Mouse (Mus musculus): ENCODE measurements at regions not wholly inside any gene's neighbourhood (a gene's known extent, or its start where the extent isn't known, plus 50 kb on each side); places are given as distances from the start of the nearest gene placed in this dataset.

- Histone ChIP-seq H3K27me3 (peaks cover 6% of the 10 kb centered on the region; the same call in 1 of the 2 replicates), H3K27ac (no peak overlapping the region), H3K36me3 (replicated peaks) (no peaks in the 10 kb centered on the region), H3K9me3 (no peaks in the 10 kb centered on the region), H3K4me3 (replicated peaks) (no peak overlapping the region), H3K4me2 (no peak overlapping the region), H3K4me1 (peaks cover 21% of the 10 kb centered on the region), H3K9ac (no peak overlapping the region)
- ATAC-seq (ENCODE audit: low FRiP score), result no peak
- 85% methylated on average over 10 of the region's 10 CpGs for WGBS
Measured at GRCm38 (mm10) chr13:54285968-54286367, 85.2 kb upstream of the Cplx2 start.

GRCm38 (mm10) chr13:54286616-54287015, 84.5 kb upstream of the Cplx2 start:
- no peaks in the 10 kb centered on the region for H3K9me3 ChIP-seq
- peaks cover 17% of the 10 kb centered on the region for H3K4me1 ChIP-seq
- no peak overlapping the region for H3K27ac ChIP-seq
- H3K36me3 ChIP-seq (replicated peaks), result no peaks in the 10 kb centered on the region
- 86% methylated on average over 11 of the region's 11 CpGs for WGBS
- H3K4me2 ChIP-seq, result no peak overlapping the region
- 0 out of 2 replicates have a peak, but pooled peaks cover 2% of the 10 kb centered on the region for H3K27me3 ChIP-seq
- no peak overlapping the region for H3K9ac ChIP-seq
- no peak for ATAC-seq (ENCODE audit: low FRiP score)
- H3K4me3 ChIP-seq (replicated peaks), result no peak overlapping the region

DNA sequence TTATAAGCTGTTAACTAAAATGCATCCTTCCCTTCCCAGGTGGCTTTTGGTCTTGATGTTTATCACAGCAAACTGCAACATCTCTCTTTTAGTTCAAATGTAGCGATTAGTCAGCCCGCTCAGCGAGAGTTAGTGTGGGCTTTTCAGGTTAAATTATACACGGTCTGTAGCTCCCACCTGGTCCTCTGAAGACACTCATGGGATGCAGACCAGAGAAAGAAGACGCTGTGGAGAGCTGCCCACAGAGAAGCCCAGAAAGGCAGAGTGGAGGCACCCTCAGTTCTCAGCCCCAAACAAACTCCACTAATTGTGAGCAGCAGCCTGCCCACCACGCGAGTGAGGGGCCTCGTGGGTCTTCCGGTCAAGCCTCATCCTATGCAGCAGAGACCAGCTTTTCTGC, 81.1 kb upstream of the Cplx2 start:
- no peak overlapping the region for H3K4me2 ChIP-seq
- H3K4me1 ChIP-seq, result no peaks in the 10 kb centered on the region
- H3K27me3 ChIP-seq, result 0 out of 2 replicates have a peak, but pooled peaks cover 2% of the 10 kb centered on the region
- no peak overlapping the region for H3K9ac ChIP-seq
- H3K9me3 ChIP-seq, result no peaks in the 10 kb centered on the region
- H3K36me3 ChIP-seq (replicated peaks), result no peaks in the 10 kb centered on the region
- no peak overlapping the region for H3K4me3 ChIP-seq (replicated peaks)
- WGBS, result 84% methylated on average over 9 of the region's 9 CpGs
- no peak for ATAC-seq (ENCODE audit: low FRiP score)
- no peak overlapping the region for H3K27ac ChIP-seq

GRCm38 (mm10) chr13:54292394-54292793, 78.8 kb upstream of the Cplx2 start:
- H3K4me1 ChIP-seq, result peaks cover 4% of the 10 kb centered on the region; the same call in 1 of the 2 replicates
- H3K4me3 ChIP-seq (replicated peaks), result no peak overlapping the region
- H3K9me3 ChIP-seq, result no peaks in the 10 kb centered on the region
- H3K27me3 ChIP-seq, result 0 out of 2 replicates have a peak, but pooled peaks cover 2% of the 10 kb centered on the region
- no peaks in the 10 kb centered on the region for H3K36me3 ChIP-seq (replicated peaks)
- no peak for ATAC-seq (ENCODE audit: low FRiP score)
- 85% methylated on average over 6 of the region's 6 CpGs for WGBS
- no peak overlapping the region for H3K4me2 ChIP-seq
- H3K9ac ChIP-seq, result no peak overlapping the region
- no peak overlapping the region for H3K27ac ChIP-seq

GRCm38 (mm10) chr13:54293006-54293405, 78.1 kb upstream of the Cplx2 start:
- WGBS, result 84% methylated on average over 3 of the region's 3 CpGs
- Histone ChIP-seq H3K9ac (no peak overlapping the region), H3K4me2 (no peak overlapping the region), H3K9me3 (no peaks in the 10 kb centered on the region), H3K27ac (no peak overlapping the region), H3K36me3 (replicated peaks) (no peaks in the 10 kb centered on the region), H3K4me1 (peaks cover 4% of the 10 kb centered on the region; the same call in 1 of the 2 replicates), H3K4me3 (replicated peaks) (no peak overlapping the region), H3K27me3 (0 out of 2 replicates have a peak, but pooled peaks cover 2% of the 10 kb centered on the region)
- ATAC-seq (ENCODE audit: low FRiP score), result no peak

DNA sequence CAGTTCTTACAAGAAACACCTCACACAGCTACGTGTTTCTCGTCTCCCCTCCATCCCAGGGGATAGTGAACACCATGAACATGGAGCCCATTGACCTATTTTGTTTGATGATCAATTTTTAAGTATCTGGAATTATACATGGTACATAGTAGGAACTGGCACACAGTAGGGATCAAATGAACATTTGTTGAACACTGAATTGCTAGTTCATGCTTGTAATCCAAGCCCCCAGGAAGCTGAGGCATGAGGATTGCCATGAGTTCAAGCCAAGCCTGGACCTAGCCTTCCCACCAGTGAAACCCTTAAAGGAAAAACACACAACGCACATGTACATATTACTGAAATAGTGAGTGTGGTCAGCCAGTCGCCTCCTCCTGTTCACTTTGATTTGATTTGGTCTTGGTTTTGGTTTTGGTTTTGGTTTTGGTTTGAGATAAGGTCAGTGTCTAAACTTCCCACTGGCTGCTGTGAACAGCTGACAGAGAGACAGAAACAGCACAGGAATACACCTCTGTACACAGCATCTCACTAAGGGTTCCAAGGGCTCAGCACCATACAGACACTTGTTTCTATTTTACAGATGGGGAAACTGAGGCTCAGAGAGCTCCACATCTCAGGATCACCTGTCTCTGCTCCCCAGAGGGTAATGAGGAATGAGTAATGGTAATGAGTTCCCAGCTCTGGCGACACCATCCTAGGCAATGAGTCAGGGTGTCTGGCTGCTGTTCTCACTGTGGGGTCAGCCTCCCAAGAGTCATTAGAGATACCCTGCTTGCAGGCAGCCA, 75.5 kb upstream of the Cplx2 start:
- ATAC-seq (ENCODE audit: low FRiP score), result no peak
- WGBS, result 77% methylated on average over 5 of the region's 5 CpGs
- Histone ChIP-seq H3K4me2 (no peak overlapping the region), H3K36me3 (replicated peaks) (no peaks in the 10 kb centered on the region), H3K9ac (no peak overlapping the region), H3K4me1 (peaks cover 4% of the 10 kb centered on the region; the same call in 1 of the 2 replicates), H3K9me3 (no peaks in the 10 kb centered on the region), H3K27ac (no peak overlapping the region), H3K27me3 (no peaks in the 10 kb centered on the region), H3K4me3 (replicated peaks) (no peak overlapping the region)

GRCm38 (mm10) chr13:54296260-54296555, 74.9 kb upstream of the Cplx2 start:
- no peak overlapping the region for H3K4me2 ChIP-seq
- no peaks in the 10 kb centered on the region for H3K27me3 ChIP-seq
- H3K9me3 ChIP-seq, result no peaks in the 10 kb centered on the region
- no peaks in the 10 kb centered on the region for H3K36me3 ChIP-seq (replicated peaks)
- 13% methylated on average over 1 of the region's 1 CpGs for WGBS
- no peak overlapping the region for H3K4me3 ChIP-seq (replicated peaks)
- H3K9ac ChIP-seq, result no peak overlapping the region
- ATAC-seq (ENCODE audit: low FRiP score), result no peak
- no peak overlapping the region for H3K27ac ChIP-seq
- H3K4me1 ChIP-seq, result peaks cover 6% of the 10 kb centered on the region

GRCm38 (mm10) chr13:54298851-54299250, 72.3 kb upstream of the Cplx2 start:
- Histone ChIP-seq H3K4me2 (no peak overlapping the region), H3K27ac (no peak overlapping the region), H3K4me1 (peaks cover 21% of the 10 kb centered on the region), H3K4me3 (replicated peaks) (no peak overlapping the region), H3K36me3 (replicated peaks) (no peaks in the 10 kb centered on the region), H3K27me3 (no peaks in the 10 kb centered on the region), H3K9ac (no peak overlapping the region), H3K9me3 (no peaks in the 10 kb centered on the region)
- ATAC-seq (ENCODE audit: low FRiP score), result no peak
- WGBS, result 82% methylated on average over 8 of the region's 8 CpGs

- H3K4me1 ChIP-seq, result peaks cover 26% of the 10 kb centered on the region
- ATAC-seq (ENCODE audit: low FRiP score), result no peak
- no peaks in the 10 kb centered on the region for H3K36me3 ChIP-seq (replicated peaks)
- H3K9me3 ChIP-seq, result no peaks in the 10 kb centered on the region
- no peak overlapping the region for H3K9ac ChIP-seq
- H3K4me3 ChIP-seq (replicated peaks), result no peak overlapping the region
- H3K4me2 ChIP-seq, result no peak overlapping the region
- WGBS, result 90% methylated on average over 5 of the region's 5 CpGs
- H3K27ac ChIP-seq, result no peak overlapping the region
- H3K27me3 ChIP-seq, result no peaks in the 10 kb centered on the region
Measured at GRCm38 (mm10) chr13:54299295-54299694, 71.9 kb upstream of the Cplx2 start.

- 68% methylated on average over 1 of the region's 1 CpGs for WGBS
- H3K27me3 ChIP-seq, result no peaks in the 10 kb centered on the region
- ATAC-seq (ENCODE audit: low FRiP score), result no peak
Measured at GRCm38 (mm10) chr13:54301110-54301509, 70.0 kb upstream of the Cplx2 start.

DNA sequence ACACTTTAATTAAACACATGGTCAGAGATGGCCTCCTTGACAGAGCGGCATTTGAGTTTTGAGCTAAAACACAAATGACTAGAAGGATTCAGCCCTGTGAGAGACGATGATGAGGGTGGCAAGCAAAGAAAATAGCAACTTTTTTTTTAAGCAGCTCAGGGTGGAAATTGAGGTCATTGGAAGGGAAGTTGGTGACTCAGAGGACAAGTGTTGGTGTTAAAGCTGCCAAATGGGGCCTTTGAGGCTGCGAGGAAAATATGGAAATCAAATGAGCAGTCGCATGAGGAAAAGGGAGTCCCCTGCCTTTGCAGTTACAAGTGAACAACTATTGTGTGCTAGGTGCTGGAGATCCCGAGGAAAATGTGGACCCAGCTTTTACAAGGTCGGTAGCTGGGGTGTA, 69.5 kb upstream of the Cplx2 start:
- no peaks in the 10 kb centered on the region for H3K27me3 ChIP-seq
- H3K9ac ChIP-seq, result 0 out of 2 replicates have a peak overlapping the region, but pooled peaks have one; percentile 0
- peak overlapping the region; percentile 95 for H3K4me2 ChIP-seq
- peak overlapping the region; percentile 81 for H3K4me3 ChIP-seq (replicated peaks)
- no peaks in the 10 kb centered on the region for H3K9me3 ChIP-seq
- H3K27ac ChIP-seq, result peak overlapping the region; percentile 100; the same call in 1 of the 2 replicates
- ATAC-seq (ENCODE audit: low FRiP score), result no peak
- WGBS, result 40% methylated on average over 6 of the region's 6 CpGs
- H3K4me1 ChIP-seq, result peaks cover 25% of the 10 kb centered on the region
- no peaks in the 10 kb centered on the region for H3K36me3 ChIP-seq (replicated peaks)

More at GRCm38 (mm10) chr13:54301110-54301509, 70.0 kb upstream of the Cplx2 start:
- Histone ChIP-seq H3K9me3 (no peaks in the 10 kb centered on the region), H3K4me1 (peaks cover 28% of the 10 kb centered on the region), H3K4me3 (replicated peaks) (no peak overlapping the region), H3K36me3 (replicated peaks) (no peaks in the 10 kb centered on the region), H3K4me2 (no peak overlapping the region), H3K27ac (no peak overlapping the region), H3K9ac (0 out of 2 replicates have a peak overlapping the region, but pooled peaks have one; percentile 0)

DNA sequence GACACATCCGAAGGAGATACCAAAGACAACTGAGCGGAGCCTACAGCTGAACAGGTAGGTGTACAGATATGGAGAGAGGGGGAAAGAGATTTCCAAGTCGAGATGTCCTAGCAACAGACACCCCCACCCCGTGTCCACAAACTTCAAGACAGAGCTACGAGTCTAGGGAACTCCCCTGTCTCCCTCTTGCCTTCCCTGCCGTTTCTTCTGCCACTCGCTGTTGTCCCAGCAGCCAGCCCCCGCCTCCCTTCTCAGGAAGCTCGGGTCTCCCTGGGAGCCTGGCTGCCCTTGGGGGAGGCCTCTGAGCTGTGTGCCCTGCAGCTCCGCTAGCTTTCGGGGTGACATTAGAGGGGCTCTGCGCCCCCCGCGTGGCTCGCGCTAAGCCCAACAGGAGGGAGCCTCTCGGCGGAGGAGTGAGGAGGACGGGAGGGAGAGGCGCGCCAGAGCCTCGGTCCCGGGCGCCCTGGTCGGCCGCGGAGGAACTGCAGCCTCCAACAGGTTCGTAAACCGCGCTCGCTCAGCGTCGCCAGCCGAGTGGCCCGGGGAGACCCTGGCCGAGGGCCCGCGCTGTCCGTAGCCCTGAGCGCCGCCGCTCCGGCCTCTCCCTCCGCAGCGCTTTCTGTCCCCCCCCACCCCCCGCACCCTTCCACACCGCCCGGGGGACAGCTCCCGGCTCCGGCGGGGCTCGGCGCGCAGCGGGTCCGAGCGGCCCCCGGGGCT, 68.6 kb upstream of the Cplx2 start:
- under 1% methylated on average over 41 of the region's 58 CpGs for WGBS
- no peaks in the 10 kb centered on the region for H3K9me3 ChIP-seq
- no peaks in the 10 kb centered on the region for H3K27me3 ChIP-seq
- H3K36me3 ChIP-seq (replicated peaks), result no peaks in the 10 kb centered on the region
- H3K9ac ChIP-seq, result peak overlapping the region; percentile 97
- H3K4me2 ChIP-seq, result peak overlapping the region; percentile 95
- peak; percentile 71 for ATAC-seq (ENCODE audit: low FRiP score)
- peak overlapping the region; percentile 81 for H3K4me3 ChIP-seq (replicated peaks)
- H3K4me1 ChIP-seq, result peaks cover 25% of the 10 kb centered on the region
- peak overlapping the region; percentile 100 for H3K27ac ChIP-seq
